Mouse (Mus musculus) T-helper 1 cell (primary cell): ENCODE results near the gene Lrp10.

Experiments used
- in situ Hi-C: fragments of 300-600 bp; cut with MboI, MseI; formaldehyde crosslinking; loops from one replicate; pipeline ENCODE4 v1.15.1; 2025; ENCODE audit warnings: high pct_unique_total_duplicates

The Lrp10 gene

DNA sequence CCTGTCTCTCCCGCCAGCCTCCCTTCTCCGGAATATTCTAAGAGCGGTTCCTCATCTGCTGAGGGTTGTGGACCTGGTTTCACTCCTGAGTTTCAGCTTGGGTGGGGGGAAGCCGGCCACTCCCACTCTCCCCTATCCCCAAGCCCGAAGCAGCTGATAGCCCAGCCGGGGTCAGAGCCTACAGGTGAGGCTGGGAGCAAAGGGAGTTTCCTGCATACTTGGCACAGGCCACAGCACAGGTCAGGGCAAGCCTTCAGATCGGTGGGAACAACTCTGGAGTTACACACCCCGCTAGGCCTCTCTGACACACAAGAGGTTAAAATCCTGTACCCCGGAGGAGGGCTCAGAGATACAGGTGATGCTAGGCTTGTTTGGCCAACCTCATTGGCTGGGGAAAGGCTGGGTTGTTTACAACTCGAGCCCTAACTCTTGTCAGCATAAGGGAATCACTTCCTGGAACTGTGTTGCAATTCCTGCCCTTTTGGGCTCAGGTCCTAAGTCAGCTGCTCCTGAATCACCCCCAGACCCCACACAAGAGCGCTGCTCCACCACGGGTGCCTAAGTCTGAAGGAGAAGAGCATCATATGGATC lies 29.9 kb upstream of the Lrp10 start:
- in situ Hi-C loops = no loop called here

DNA sequence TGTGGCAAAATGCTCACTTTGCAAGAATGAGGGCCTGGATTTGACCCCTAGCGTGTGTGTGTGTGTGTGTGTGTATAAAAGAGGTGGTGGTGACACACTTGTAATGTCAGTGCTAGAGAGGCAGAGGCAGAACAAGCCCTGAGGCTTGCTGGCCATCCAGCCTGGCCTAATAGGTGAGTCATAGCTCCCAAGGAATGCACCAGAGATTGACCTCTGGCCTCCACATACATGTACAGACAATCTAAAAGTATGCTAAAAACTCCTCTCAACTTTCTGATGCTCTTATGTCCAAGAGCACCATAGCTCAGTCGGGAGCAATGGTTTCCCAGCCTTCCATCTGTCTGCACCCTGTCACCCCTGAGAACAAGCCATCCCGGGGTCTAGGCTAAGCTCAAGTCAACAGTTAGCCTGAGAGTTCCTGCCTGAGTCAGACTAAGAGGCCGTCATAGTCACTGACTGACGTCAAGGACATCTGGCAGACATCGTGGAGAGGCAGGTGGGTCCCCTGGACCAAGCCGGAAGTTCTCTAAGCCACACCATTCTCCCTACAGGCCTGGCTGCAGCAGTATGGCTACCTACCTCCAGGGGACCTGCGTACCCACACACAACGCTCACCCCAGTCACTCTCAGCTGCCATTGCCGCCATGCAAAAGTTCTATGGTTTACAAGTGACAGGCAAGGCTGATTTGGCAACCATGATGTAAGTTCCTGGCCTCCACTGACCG lies 28.6 kb upstream of the Lrp10 start:
- in situ Hi-C loops = no loop called here

DNA sequence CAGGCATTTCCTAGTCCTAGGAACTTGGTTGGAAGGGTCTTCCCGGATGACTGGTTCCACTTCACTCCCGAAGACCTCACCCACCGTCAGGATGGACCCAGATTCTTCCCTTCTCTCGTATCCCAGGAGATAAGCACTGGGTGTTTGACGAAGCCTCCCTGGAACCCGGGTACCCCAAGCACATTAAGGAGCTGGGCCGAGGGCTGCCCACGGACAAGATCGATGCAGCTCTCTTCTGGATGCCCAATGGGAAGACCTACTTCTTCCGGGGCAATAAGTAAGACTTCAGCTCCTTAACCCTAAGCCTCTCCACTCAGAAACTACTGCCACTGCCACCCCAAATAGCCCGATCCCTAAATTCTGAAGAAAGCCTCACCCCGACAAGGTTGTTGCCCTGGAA lies 24.8 kb upstream of the Lrp10 start:
- in situ Hi-C loops = no loop called here

DNA sequence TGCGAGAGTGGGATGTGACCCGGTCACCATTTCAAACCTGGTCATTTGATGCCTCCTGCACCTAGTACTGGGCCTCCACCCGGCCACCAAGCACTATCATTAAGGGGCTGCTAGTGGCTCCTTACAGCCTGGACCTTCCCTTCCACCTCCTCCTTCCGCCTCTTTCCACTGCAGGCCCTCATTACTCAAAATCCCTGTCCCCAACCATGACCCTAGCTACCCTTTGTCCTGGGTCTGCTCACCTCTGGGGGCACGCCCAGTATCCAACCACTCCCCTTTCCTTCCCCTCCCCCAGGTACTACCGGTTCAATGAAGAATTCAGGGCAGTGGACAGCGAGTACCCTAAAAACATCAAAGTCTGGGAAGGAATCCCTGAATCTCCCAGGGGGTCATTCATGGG lies 24.3 kb upstream of the Lrp10 start:
- in situ Hi-C loops = no loop called here

DNA sequence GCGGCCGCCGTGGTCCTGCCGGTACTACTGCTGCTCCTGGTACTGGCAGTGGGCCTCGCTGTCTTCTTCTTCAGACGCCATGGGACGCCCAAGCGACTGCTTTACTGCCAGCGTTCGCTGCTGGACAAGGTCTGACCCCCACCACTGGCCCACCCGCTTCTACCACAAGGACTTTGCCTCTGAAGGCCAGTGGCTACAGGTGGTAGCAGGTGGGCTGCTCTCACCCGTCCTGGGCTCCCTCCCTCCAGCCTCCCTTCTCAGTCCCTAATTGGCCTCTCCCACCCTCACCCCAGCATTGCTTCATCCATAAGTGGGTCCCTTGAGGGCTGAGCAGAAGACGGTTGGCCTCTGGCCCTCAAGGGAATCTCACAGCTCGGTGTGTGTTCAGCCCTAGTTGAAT lies 23.4 kb upstream of the Lrp10 start:
- in situ Hi-C loops = no loop called here

DNA sequence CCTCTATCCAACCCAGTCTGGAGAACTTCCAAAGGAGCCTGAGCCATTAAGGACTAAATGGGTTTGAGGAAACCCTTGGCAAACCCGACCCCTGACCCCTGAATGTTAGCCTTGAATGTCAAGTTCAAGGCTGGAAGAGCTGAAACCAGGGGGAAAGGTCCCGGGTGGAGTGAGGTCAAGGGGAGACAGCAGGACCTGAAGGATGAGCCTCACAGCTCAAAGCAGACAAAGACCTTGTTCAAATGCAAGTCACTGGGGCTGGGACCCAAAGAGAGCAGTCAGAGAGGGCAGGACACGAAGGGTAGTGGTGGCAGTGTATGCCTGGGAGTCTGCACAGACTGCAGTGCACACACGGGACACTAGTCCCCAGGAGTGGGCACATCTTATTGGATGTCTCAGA lies 22.6 kb upstream of the Lrp10 start:
- in situ Hi-C loops = no loop called here

DNA sequence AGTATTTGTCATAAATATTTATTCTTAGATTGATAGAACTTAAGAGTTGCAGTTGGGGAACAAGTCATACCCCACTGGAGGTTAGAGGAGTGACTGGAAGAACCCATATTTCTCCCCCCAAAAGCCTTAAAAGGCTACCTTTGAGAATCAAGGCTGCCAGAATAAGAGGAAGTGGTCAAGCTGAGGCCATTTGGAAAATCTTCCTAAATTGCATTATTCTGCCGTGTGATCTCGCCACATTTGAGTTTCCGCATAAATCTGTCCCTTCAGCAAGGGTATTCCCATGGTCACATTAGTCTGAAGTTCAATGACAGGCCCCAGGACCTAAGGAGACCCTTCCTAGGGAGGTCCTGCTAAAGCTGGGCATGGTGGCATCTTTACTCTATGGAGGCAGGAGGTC lies 21.4 kb upstream of the Lrp10 start:
- in situ Hi-C loops = no loop called here

DNA sequence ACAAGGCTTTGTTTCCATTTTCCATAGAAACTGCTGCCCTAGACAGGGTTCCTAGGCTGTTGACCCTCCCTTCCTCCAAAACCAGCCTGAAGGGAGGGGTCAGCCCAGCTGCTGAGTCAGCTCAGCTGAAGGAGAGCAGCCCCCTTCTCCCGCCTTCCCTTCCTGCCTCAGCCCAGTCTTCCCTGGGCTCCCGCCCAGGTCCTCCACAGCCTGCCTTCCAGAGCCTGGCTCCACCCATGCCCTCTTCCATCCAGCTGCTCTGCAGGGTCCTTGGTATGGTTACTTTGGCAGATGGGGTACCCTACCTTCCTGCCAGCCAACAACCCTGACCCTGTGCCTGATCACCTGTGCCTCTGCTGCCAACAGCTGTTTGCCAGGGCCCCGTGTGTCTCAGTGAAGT lies 20.7 kb upstream of the Lrp10 start:
- in situ Hi-C loops = no loop called here

DNA sequence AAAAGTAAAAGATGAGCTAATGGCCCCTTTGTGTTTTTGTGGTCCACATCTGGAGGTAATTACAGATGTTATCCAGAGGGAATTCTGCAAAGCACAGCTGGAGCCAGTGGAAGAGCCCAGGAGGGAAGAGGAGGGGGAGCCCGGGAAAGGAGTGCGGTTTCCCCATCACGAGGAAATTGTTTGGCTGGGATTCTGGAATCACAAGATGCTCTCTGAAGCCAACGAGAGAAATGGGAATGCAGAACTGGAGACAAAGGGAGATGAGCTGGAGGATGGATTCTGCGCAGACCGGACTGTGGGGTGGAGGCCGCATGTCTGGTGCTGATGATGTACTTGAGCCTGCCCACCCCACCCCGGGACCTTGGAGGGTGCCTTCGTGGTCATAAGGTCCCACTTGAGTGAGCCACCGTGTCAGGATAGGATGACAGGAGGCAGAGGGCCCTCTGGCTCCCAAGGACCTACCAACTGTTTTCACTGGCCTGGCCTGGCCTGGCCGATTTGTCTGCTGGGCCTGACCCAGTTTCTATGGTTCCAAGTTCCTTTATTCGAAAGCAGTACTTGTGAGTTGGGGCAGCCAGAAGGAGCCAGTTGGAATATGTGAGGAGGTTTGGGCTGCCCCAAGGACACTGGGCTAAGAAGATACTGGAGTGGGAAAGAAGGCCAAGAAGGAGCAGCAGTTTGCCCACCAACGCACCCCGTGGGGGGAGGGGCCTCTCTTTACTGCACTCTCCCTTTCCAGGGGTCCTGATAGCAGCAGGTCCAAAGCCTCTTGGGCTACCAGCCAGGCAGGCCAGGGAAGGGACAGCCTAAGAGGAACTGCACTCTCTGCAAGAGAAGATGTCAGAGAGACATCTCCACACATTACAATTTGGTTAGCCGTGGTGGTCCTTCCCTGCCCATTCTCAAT lies 20.0 kb upstream of the Lrp10 start:
- in situ Hi-C loops = no loop called here

DNA sequence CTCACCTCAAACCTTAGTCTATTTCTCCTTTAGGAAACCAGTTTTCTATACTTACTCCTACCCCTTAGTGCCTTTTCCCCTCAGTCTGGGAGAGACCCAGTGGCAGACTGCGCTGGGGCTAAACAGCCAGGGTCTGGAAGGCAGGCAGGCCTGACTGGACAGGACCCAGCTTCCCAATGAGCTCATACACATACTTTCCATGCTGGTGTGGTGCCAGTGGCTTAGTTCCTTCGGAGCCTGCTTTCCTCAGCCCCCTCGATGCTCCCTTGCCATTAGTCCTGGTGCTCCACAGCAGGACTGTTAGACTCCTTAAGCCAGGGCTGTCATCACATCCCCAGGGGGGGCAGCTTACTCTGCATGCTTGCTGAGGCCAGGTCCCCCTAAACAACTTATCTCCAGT lies 18.5 kb upstream of the Lrp10 start:
- in situ Hi-C loops = no loop called here

DNA sequence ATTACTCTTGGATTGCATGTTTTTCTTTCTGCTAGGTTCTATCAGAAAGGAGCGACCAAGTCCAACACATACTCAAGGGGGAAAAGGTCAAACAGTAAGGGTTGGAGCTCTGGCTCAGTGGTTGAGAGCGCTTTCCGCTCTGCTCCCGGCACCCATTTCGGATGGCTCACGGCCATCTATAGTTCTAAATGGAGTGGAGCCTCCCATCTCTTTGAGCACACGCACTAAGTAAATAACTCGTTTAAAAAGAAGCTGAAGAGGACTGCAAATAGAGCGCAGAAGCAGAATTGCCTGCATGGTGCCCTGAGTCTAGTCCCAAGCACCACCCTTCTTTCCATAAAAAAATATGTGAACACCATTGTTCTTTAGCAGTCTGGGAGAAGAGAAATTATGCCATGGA lies 10.4 kb upstream of the Lrp10 start:
- in situ Hi-C loops = loop anchor here (25.0 kb wide), 1 partner anchor 216 kb away; no protein-coding TSS in a partner anchor

DNA sequence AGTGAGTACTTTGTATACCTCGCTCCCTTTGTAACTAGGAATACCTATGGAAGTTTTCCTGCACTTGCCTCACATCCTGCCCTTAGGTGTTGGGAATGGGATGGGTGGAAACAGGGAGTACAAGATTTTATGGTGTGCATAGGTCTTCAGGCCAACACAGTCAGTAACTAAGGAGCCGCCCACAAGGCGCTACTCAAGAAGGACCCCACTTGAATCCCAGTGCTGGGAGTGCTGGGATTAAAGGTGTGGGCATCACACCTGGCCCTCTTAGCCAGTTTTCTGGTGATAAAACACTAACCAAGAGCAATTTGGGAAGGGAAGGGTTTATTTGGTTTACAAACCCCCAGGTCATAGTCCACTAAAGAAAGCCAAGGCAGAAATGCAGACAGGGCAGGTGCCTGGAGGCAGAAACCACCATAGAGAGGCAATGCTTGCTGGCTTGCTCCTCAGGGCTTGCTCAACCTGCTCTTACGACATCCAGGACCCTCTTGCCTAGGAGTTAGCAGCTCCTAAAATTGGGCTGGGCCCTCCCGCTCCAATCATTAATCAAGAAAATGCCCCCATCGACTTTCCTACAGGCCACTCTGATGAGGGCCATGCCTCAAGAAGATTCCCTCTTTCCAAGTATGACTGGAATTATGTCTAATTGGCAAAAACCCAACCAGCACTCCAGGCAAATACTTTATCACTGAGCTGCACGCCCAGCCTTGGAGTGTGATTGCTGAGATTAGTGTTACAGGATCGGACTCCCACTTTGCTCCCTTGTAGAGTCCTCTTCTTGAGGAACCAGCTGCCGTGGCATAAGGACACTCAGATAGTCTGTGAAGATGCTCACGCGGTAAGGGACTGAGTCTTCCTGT lies 9.0 kb upstream of the Lrp10 start:
- in situ Hi-C loops = loop anchor here (25.0 kb wide), 1 partner anchor 218 kb away; no protein-coding TSS in a partner anchor

DNA sequence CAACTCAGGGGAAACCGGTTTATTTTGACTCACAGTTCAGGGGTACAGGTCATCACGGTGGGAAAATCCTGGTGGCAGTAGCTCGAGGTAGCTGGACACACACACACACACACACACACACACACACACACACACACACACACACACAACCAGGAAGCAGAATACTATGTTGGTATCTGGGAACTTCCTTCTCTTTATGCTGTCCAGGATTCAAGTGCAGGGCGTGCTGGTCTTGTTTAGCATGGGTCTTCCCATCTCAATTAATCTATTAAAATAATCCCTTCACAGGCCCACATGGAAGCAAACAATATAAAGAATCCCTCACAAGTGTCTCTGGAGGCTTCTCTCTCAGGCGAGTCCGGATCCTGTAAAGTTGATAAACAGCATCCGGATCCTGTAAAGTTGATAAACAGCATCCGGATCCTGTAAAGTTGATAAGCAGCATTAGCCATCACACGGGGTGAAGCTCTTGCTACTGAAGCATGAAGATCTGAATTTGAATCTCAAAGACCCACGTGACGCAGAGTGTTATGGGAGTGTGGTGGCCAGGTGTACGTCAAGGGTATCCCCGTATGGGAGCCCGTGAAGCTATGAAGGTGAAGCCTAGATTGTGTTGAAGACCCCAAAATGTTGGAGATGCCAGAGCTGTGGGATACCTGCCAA lies 5.9 kb upstream of the Lrp10 start:
- in situ Hi-C loops = loop anchor here (25.0 kb wide), 1 partner anchor 221 kb away; no protein-coding TSS in a partner anchor

DNA sequence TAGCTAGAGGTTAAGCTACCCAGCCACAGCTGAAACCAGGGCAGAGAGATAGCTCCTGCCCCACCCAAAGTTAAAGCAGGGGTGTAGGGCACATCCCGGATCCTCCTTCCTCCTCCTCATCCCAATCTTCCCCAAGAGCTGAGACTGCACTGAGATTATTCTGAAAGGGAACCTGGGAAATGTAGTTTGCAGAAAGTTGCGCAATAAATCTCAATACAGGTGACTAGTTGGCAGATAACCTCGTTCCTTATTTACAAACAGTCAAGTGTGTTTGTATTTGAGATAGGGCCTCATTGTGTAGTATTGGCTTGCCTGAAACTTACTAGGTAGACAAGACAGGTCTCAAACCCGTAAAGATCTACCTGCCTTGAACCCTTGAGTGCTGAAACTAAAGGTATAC lies 1.8 kb upstream of the Lrp10 start:
- in situ Hi-C loops = loop anchor here (10.0 to 25.0 kb wide), 2 partner anchors 225 to 1353 kb away; no protein-coding TSS in a partner anchor

DNA sequence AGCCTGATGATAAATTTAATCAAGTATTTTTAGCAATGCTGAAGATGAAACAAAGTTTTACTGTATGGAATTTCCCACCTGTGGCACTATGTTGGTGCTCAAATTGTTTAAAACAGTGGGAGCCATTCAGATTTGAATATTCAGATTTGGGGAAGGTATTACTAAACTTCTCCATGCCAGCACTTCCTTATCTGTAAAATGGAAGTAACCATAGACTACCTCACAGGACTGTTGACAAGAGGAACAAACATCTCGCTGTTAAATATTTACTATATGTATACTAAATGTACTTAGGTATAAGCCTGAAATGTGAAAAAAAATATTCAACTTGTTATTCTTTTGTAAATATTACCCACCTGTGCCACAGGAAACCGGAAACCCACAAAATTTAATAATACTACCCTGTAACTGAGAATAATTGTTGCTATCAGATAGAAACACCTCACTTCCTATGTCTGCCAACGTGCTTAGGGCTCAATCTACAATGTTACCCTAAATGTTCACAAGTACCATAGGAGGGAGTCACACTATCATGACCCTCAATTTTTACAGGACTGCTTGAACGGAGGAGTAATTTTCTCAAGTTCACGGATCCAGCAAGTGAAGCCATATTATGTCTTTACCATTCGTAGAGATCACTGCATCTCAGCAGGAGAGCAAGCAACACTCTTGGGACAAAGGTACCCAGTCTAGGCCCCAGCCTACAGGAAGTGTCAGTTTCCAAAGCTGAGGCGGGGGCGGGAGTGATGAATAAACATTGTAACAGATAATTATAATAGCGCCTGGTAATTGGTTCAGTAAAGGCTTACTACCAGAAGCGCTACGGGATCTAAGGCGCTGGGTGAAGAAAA lies 604 bp upstream of the Lrp10 start:
- in situ Hi-C loops = loop anchor here (10.0 to 25.0 kb wide), 2 partner anchors 226 to 1351 kb away; no protein-coding TSS in a partner anchor

DNA sequence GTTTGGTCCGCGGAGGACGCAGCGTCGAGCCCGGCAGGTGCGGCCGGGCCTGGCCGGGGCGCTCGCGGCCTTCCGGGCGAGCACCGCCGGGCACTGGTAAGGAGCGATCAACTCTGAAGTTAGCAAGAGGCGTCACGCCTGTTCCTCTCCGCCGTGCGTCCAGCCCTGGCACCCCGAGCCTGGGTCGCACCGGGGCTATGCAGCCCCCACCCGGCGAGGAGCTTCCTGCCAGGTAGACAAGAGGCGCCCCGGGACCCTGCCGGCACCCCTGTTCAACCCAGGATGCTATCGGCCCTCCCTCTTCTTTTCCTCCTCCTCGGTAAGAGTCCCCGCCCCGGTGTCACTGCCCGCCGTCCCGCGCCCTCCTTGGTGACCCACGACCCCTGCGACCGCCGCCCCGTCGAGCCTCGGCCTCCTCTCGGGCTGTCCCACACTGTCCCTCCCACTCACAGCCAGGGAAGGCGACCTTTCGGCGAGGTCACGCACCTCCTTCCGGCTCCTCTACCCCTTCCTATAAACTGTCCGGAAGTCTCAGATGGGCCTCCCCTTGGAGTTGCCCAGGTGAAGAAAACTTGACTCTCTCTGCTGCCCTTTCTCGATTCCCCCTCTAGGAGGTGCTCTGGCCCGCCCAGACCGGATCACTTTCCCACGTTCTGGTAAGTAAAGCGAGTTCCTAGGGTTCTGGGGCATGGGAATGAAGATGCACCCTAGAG lies 512 bp downstream of the Lrp10 start:
- in situ Hi-C loops = loop anchor here (5.0 to 25.0 kb wide), 3 partner anchors 48 to 1350 kb away; no protein-coding TSS in a partner anchor

DNA sequence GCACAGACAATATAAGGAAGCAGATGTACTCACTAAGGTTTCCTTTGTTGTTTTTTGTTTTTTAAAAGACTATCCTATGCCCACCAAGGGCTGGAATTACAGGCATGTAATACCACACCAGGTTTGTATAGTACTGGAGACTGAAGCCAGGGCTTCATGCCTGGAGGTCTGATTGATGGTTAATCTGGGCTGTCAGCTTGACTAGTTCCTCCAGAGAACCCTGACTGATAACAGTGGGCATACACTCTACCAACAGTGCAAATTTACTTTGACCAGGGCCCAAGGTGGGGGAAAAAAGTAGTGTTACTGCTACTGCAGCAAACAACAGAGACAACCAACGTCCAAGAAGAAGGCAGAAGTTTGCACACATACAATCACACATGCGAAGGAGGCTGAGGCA lies 7.5 kb downstream of the Lrp10 start:
- in situ Hi-C loops = loop anchor here (25.0 kb wide), 1 partner anchor 234 kb away; no protein-coding TSS in a partner anchor

DNA sequence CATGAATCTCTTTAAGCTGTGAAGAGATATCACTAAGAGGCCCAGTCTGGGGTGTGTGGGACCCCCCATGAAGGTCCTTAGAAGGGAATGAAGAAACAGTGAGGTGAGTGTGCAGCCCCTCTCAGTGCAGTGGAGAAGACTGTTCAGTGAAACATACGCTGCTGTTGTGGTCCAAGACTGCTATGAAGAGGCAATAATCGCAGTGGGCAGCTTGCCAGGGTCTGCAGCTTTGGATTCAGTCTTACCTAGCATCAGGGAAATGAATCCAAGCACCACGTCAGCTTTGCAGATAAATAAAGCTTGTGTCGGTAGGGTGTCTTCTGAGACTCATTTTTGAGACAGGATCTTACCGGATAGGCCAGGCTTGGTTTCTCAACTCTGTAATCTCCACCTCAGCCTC lies 8.7 kb downstream of the Lrp10 start:
- in situ Hi-C loops = loop anchor here (25.0 kb wide), 1 partner anchor 235 kb away; no protein-coding TSS in a partner anchor

DNA sequence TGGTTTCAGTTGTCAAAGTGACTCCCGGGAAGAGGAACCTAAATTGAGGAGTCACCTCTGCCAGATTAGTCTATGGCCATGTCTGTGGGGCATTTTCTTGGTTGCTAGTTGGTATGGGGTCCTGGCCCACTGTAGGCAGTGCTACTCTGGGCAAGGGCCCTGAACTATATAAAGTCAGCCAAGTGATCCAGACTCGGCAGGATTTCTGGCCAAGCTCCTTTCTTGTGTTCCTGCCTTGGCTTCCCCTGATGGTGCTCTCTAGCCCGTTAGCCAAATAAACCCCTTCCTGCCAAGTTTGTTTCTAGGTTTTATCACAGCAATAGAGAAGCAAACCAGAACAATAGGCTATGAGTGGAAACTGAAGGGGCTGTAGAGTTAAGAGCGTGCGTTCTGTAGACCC lies 10.8 kb downstream of the Lrp10 start:
- in situ Hi-C loops = loop anchor here (25.0 kb wide), 1 partner anchor 237 kb away; no protein-coding TSS in a partner anchor
